Mouse (Mus musculus) liver, embryonic 12.5 days (tissue): ENCODE results near the gene Caln1. TPM values are rescaled to one million over a fixed set of nuclear protein-coding genes. Genes with fewer than 3 reads are reported as not detected.

Experiments
- ATAC-seq: fragments of 200-750 bp; cut with Nextera tagmentation; 2 replicates; pipeline ENCODE4 v1.8.0; 2017; ENCODE audit warnings: moderate number of reproducible peaks, mild to moderate bottlenecking, moderate library complexity
- H3K27ac ChIP-seq: fragments of 300-500 bp; sonication (generic); 2 replicates; pipeline ENCODE4 v1.5.1; 2016; ENCODE audit warnings: mild to moderate bottlenecking
- H3K27me3 ChIP-seq: fragments of 300-500 bp; sonication (generic); replicated peaks from 2 replicates; pipeline ENCODE4 v1.6.1; 2016; ENCODE audit warnings: mild to moderate bottlenecking, moderate library complexity
- H3K36me3 ChIP-seq: fragments of 300-500 bp; sonication (generic); 2 replicates; pipeline ENCODE4 v1.6.1; 2016; ENCODE audit warnings: mild to moderate bottlenecking, moderate library complexity
- H3K4me1 ChIP-seq: fragments of 300-500 bp; sonication (generic); 2 replicates; pipeline ENCODE4 v1.6.1; 2016
- H3K4me2 ChIP-seq: fragments of 300-500 bp; sonication (generic); 2 replicates; pipeline ENCODE4 v1.6.1; 2016; ENCODE audit warnings: mild to moderate bottlenecking, moderate library complexity
- H3K4me3 ChIP-seq: fragments of 300-500 bp; sonication (generic); 2 replicates; pipeline ENCODE4 v1.5.1; 2016; ENCODE audit warnings: mild to moderate bottlenecking, moderate library complexity
- H3K9ac ChIP-seq: fragments of 300-500 bp; sonication (generic); 2 replicates; pipeline ENCODE4 v1.6.1; 2016; ENCODE audit warnings: mild to moderate bottlenecking, moderate library complexity
- H3K9me3 ChIP-seq: fragments of 300-500 bp; sonication (generic); replicated peaks from 2 replicates; pipeline ENCODE4 v1.6.1; 2016; ENCODE audit warnings: mild to moderate bottlenecking, moderate library complexity
- WGBS: fragments of 180-500 bp; shearing (Covaris S2); methylation state at CpG from one replicate; pipeline ENCODE4 v1.1.7; 2016; ENCODE audit not compliant: insufficient replicate concordance; 5-methylcytosine and 5-hydroxymethylcytosine counted together
- polyA plus RNA-seq: library from polyadenylated mRNA; unstranded; fragments of >200 nt; fragmentation: Nextera tagmentation; extraction: Ambion mirVana; gene quantifications from 2 replicates; pipeline ENCODE4 v1.2.1, GENCODE M21; 2016

Gene Caln1
- polyA plus RNA-seq, 1 experiment from 2014 or later, result not detected

GRCm38 (mm10) chr5:130880331-130880730 lies 511.1 kb downstream of the Caln1 start:
- H3K4me2 ChIP-seq, result no peak overlapping the region
- no peaks in the 10 kb centered on the region for H3K4me1 ChIP-seq
- H3K27me3 ChIP-seq, result no peaks in the 10 kb centered on the region
- H3K9ac ChIP-seq, result no peak overlapping the region
- no peak for ATAC-seq
- no peak overlapping the region for H3K4me3 ChIP-seq
- H3K27ac ChIP-seq, result no peak overlapping the region
- WGBS, result 82% methylated on average over 5 of the region's 5 CpGs
- H3K9me3 ChIP-seq, result peaks cover 40% of the 10 kb centered on the region; the same call in 1 of the 2 replicates
- H3K36me3 ChIP-seq, result no peaks in the 10 kb centered on the region

DNA sequence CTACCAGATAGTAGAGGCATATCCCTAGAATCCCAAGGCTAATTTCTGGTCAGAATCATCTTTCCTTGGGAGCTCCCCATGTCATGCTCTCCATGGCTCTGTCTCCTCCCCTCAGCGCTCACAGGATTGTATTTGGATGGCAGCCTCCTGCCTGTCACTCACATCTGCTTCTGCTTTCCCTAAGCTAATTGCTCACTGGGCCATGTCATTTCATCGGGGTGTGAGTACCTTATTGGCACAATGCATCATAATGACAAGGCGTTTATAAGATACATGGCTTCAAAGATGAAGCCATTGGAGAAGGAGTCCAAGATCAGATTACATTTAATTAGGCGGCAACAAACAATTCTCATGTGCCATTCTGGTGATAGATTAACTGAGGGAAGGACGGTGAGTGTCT lies 522.5 kb downstream of the Caln1 start:
- ATAC-seq, result no peak
- 0 out of 2 replicates have a peak, but pooled peaks cover 7% of the 10 kb centered on the region for H3K9me3 ChIP-seq
- no peak overlapping the region for H3K27ac ChIP-seq
- H3K4me3 ChIP-seq, result no peak overlapping the region
- H3K36me3 ChIP-seq, result no peaks in the 10 kb centered on the region
- no peak overlapping the region for H3K9ac ChIP-seq
- H3K4me2 ChIP-seq, result no peak overlapping the region
- no peaks in the 10 kb centered on the region for H3K4me1 ChIP-seq
- H3K27me3 ChIP-seq, result no peaks in the 10 kb centered on the region
- 57% methylated on average over 5 of the region's 5 CpGs for WGBS

- Histone ChIP-seq H3K27ac (no peak overlapping the region), H3K9me3 (peaks cover 7% of the 10 kb centered on the region; the same call in 1 of the 2 replicates), H3K4me1 (no peaks in the 10 kb centered on the region), H3K9ac (no peak overlapping the region), H3K36me3 (no peaks in the 10 kb centered on the region), H3K27me3 (no peaks in the 10 kb centered on the region), H3K4me3 (no peak overlapping the region), H3K4me2 (no peak overlapping the region)
- 82% methylated on average over 3 of the region's 3 CpGs for WGBS
- no peak for ATAC-seq
Measured at GRCm38 (mm10) chr5:130895991-130896390, 526.7 kb downstream of the Caln1 start.

Other genes starting within 250 kb of the Caln1 start
- 7.8 and 8.0 TPM in 2 replicates for gene Kctd7, start 224.6 kb upstream of the Caln1 start, polyA plus RNA-seq
- 31.9 and 34.5 TPM in 2 replicates for gene Rabgef1, start 197.7 kb upstream of the Caln1 start, polyA plus RNA-seq
- gene Tmem248, start 152.4 kb upstream of the Caln1 start, polyA plus RNA-seq, result 45.4 and 46.4 TPM in 2 replicates
- 64.5 and 68.1 TPM in 2 replicates for gene Sbds, start 113.9 kb upstream of the Caln1 start, polyA plus RNA-seq
- gene Tyw1, start 113.8 kb upstream of the Caln1 start, polyA plus RNA-seq, result 21.2 and 21.6 TPM in 2 replicates
- not detected in 2 replicates for gene A330070K13Rik, start 15.2 kb downstream of the Caln1 start, polyA plus RNA-seq